Mouse (Mus musculus): ENCODE measurements around the gene Ptprm.
"Not testable (repeated sequence)": the region's sequence is repeated elsewhere in the genome, so short reads cannot be mapped to it uniquely, and the experiment has no call there.

Ptprm gene

DNA sequence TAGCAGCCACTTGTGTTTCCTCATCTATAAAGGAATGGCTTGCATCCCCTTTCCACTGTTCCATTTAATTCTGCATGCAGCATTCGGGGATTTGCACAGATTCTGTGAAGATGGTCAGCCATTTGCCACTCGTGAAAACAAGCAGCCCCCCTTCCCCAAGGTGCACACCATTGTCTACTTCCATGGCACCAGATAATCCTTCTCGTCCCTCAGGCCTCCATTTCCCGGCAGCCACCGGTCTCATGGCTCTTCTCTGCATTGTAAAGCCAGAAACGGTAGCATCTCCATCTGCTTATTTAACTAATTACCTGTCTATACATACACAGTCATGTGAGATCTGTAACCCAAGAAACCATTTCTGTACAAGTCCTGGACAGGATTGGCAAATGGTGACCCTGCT is 501.8 kb downstream of the Ptprm start:
- no peak for DNase-seq

DNA sequence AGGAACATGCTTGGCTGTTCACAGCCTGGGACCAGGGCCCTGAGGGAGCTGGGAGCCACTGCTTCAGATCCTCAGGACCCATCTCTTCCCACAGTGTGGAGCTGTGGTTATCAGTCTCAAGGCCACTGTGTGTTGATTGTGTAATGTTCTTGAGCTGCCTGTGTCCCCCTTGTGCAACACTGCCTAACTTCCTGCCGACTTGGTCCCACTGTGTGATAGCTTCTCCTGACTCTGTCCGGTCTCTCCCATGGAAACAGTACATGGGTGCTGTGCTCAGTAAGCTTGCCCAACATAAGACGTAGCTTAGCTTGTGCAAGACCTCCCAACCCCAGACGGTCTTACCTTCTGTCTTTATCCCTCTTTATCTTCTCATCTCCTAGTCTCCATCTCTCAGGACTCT is 507.2 kb downstream of the Ptprm start:
- not testable (repeated sequence) for DNase-seq

DNA sequence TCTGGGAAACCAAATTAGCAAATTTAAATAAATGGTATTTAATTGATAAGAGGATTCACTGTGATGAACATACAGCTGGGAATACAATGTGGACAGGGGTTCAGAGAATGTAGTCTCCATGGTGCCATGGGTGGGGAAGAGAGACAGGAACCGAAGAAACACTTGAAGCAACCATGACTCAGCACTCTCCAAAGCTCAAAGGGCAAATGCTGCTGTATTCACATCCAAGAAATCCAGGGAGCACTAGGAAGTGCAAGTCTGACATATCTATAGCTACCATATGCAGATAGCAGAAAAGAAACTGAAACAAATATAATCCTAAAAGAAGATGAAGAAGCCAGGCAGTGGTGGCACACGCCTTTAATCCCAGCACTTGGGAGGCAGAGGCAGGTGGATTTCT is 531.9 kb downstream of the Ptprm start:
- DNase-seq = no peak

DNA sequence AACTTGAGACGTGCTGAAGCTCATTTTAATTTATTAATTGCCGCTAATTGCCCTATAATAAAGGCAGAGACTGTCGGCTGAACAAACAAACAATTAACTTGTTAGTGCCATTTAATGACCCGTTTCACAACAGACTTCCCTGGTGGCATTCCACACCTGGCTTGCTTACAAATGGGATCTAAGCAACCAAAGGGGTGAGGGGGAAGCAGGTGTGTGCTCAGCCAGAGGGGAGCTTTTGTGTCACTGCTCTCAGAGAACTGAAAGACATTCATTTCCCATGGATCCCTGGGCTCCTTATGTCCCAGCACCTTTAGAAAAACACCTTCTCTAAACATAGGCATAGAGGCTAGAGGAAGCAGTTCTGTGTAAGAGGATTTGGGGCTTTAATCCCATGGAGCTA is 536.9 kb downstream of the Ptprm start:
- DNase-seq = no peak

DNA sequence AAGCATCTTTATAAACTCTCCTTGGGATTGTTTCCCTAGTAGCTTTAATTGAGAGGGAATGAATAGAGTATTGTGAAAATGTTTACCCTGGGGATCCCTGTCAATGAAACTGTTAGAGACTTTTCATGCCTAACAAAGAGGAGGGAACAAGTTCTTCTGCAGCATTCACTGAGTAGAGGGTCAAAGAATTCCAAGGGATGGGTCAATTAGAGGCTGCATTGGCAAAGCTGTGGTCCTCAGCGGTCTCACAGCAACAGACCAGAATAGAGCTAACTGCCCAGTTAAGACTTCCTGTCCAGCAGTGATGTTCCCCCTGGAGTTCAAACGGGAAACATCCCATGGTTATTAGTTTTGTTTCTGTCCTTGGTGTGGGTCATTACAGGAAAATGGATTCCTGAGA is 538.3 kb downstream of the Ptprm start:
- no peak for DNase-seq

DNA sequence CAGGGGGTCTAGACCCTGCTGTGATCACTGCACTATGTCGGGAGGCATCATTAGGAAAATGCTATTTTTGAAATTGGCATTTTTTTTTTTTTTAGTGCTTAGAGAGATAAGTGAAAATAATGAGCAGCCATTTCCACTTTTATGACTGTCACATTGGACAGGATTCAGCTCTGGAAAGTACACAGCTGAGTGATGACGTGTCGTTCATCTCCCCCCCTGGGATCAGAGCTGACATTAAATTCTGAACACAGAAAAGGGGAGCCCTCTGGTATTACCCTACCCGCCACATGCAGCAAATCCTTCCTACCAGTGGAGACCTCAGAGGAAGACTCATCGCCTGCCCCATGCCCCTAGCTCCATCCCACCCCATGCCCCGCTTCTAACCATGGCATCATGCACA is 540.5 kb downstream of the Ptprm start:
- no peak for DNase-seq

DNA sequence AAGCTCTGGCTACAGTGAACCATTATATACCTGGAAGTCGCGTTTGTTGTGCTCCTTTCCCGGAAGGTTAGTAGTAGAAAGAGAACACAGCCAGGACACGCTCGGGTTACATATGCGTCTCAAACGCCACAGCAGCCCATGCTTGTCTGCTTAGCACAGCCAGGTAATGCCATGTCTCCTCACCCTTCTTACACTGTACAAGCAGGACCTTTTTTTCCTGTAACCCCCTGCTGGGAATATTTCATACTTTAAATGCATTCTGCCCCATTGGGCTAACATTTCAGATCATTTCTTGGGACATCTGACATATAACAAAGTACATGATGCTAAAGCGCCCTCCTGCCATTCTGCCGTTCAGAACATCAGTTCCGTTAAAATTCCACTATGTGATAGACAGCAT is 540.9 kb downstream of the Ptprm start:
- DNase-seq = no peak

DNA sequence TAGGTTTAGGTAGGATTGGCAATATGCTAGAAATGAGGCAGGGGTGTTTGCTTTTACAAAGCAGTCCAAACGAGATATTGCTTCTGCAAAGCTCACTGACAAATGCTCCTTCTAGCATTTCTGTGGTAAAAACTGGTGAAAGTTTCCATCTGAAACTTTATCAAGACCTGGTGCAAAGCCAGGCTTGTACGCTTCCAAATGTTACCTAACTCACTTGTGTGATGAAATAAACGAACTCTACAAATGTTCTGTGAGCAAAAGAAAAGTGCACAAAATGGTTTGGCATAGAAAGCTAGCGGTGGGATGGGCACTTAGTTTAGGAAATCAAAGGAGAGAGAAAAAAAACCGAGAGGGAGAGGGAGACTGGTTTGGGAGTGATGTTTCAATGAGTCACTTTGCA is 544.5 kb downstream of the Ptprm start:
- no peak for DNase-seq

DNA sequence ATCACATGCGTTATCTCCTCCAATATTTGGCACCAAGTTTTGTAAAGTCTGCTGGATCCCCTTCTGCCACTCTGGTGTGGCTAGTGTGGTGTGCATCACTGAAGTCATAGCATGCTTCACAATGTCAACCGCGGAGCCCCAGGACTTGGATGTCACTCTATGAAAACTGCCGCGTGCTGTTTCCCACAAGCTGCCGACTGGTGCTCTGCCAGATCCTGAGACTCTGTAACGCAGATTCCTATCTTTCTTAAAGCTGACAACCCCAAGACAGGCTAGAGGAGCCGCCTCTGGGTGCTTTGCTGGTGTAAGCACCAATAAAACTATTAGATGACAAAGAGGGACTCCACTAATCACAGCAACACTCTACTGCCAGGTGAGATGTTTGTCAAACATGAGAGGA is 546.1 kb downstream of the Ptprm start:
- DNase-seq = no peak

DNA sequence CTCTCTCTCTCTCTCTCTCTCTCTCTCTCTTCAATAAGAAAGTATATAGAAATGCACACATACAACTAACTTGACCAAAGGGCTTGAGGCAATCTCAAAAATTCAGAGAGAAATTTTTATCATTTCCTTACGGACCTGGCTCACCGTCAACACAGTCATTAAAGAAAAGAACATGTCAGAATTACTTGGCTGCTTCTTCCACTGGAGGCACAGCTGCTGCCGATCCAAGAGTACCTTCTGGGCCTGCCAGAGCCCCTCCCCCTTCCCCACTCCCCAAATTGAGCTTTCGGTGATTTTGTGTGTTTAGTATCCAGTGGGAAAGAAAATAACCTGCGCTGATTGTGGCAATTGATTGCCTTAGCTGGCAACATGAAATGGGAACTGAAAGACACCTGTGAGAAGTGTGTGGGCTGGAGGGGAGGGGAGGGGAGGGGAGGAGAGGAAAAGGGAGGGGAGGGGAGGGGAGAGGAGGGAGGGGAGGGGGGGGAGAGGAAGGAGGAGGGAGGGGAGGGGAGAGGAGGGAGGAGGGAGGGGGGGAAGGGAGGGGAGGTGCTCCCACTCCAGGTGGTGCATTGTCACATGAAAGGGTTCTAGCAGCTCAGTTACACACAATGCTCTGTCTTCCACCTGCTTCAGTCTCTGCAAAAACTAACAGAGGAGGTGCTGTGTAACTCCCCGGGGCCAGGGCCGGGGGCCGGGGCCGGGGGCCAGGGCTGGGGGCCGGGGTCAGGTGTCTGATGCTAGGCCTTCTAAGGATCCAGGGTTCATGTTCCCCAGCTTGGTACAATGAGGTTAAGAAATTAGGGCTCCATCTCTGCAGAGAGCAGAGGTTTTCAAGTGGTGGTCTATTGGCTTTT is 552.2 kb downstream of the Ptprm start:
- no peak for DNase-seq

DNA sequence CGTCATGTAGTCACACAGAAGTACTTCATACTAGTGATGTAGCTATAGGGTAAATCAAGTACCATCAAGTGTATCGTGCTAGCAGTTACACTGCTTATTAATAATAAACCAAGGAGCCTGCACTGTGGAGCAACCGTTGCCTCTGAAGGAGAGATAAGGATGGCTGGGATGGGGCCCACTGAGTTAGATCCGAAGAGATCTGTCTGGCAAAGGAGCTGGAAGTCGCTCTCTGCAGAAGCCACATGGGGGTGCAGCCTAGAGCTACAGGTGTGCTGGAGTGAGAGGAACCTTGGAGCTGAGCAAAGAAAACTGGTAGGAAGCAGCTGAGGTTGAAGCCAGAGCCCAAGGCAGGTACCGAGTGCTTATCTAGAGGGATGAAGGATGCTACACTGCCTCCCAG is 554.0 kb downstream of the Ptprm start:
- no peak for DNase-seq

DNA sequence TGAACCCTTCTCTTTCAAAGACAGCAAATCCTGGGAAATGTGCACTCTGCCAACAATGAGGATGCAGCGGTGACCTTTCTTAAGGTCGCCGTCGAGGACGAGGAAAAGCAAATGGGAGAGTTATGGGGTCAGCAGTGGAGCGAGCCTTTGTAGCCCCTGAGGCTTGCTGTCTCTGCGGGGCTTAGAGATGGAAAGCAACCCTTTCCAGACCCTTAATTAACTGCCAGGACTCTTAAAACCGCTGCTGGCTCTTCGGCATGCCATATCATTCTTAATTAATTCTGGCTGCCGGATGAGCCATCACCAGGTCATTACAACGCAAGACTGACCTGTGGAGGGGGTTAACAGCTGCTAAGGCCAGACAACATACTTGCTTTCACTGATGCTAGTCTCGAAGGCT is 568.1 kb downstream of the Ptprm start:
- no peak for DNase-seq

DNA sequence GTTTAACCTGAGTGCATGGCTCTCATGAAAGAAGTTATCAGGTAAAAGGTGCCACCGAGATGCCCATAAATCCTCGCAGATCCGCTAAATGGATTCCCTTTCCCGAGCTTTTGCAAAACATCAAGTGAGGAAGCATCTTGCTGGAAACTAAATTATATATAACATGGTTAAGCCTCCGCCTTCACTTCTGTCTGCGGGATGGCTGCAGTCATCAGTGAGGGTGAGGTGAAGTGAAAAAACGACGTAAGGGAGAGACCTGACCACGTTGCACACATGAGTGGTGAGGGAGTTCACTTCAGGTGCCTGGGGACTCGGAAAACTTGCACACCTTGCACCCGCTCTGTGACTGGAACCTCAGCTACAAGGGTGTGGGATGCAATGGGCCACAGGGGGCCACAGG is 568.7 kb downstream of the Ptprm start:
- no peak for DNase-seq

DNA sequence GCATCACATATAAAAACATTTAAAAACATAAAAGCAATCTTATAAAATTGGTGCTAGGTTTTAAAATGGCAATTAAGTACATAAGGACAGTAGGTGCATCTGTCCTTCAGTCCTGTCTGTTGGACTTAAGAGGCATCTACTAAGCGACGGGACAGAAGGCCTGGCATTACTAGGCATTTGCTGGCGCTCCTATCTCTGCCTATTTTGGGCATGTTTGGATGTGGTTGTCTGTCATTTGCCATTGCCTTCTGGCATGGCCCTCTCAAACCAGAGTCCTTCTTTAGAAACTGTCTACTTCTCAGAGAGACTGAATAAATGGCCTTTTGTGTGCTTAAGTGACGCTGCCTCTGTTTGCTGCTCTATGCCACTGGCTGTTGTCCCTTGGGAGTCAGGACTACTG is 570.7 kb downstream of the Ptprm start:
- DNase-seq = no peak

DNA sequence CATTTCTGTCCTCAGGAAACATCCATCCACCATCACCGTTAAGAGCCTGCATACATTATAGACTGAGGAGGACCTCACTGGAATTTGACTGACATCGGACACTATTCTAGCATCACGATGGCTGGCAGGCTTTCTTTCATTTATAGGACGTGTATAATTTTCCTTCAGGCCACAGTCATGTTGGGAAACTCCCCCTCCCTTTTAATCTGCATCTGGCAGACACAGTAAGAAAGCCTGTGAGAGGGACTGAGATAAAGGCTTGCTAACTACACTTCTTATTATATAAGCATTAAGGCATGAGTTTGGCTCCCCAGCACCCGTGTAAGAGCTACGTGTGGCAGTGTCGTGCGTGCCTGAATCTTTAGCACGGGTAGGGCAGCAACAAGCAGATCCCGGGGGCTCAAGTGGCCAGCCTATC is 571.2 kb downstream of the Ptprm start:
- no peak for DNase-seq

DNA sequence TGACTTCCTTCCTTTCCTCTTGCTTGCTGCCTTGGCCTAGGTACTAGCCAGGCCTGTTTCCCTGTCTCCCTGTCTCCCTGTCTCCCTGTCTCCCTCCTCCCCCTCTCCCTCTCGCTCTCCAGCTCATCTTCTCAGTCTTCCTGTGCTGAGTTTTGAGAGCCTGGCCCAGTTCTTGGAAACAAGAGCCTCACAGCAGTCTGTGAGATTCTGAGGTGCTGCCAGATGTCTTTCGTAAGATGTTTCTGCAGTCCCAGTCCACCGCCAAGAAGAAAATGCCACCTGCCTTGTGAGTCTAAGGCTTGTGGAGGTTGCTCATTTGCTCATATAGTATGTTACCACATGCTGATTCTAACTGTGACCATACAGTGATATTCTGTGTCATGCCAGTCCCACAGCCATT is 572.3 kb downstream of the Ptprm start:
- no peak for DNase-seq

DNA sequence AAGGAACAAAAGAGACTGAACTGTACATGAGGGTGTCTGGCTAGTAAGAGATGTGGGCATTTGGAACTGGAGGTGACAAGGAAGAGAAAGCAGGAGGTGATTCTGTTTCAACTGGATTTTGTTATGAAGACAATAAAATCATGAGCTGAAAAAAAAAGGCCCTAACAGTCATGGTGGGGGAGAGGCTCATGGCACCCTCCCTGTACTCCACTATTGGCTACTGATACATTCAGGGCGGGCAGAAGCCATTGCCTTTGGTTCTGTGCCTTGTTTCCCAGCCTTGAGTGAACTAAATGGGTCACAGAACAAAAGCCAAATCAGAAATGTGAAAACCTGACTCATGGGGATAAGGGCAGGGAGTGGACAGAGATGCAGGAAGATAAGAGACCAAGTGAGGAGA is 575.2 kb downstream of the Ptprm start:
- DNase-seq = no peak

DNA sequence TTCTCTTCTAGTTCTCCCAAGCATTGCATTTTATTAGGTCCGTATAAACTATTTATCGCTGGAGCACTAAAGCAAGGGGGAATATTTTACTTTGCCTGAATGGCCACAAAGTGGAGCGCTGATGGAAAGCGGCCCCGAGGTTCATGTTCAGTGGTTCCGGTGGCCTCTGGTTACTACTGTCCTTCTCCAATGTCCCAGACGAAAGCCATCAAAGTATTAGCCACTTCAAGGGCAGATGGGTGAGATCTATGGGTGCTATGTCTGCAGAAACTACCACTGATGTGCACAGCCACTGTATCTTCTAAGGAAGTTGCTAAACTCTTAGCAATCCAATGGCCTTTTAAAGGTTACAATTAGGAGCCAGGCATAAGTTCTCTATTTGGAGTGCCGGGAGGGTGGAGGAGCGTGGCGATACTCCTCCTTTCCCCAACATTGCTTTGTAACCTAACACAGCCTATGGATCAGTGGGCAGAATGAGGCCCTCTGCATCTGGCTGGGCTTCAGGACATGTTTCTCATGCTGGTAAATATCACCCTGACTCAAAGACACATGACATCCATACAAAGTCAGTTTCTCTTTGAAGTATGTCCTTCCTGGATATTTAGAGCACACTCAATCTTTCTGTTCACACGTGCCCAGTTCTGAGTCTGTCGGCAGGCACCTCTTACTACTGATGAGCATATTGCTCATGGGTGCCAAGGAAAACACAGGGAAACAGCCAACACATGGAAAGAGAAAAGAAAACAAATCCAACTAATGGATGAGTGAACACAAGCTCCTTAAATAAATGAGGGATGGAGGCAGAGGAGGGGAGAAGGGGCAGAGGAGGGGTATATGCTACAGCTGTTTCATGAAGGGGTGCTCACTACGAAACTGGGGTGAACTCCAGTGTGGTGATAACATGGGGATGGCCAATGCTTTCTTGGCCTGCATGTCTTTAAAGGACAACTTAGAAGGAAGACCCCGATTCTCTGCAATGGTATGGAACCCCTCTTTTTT is 584.6 kb downstream of the Ptprm start:
- no peak for DNase-seq

DNA sequence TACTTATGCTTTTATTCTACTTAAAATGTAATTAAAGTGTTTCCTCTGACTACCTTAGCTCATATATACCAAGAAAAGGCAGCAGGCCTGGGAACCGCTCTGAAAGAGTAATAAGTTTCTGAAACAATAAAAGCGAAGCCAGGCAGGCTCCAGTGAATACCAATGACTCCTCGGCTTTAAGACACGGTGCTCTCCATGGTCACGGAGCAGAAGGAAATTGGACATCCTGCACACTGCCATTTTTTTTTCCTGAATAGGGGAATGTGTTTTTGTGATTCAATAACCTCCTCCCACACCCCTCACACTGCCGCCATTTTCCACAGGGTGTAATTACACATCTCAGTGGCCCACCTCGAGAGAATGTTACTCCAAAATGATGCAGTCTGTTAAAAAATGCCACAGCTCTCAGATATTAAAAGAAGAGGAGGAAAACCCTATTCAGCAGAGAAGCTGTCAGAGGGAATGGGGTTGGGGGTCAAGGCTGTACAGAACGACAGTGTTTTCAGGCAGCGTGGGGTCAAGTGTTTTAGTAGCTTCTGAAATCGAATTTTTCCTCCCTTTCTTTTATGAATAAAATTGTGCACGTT is 585.5 kb downstream of the Ptprm start:
- DNase-seq = no peak

DNA sequence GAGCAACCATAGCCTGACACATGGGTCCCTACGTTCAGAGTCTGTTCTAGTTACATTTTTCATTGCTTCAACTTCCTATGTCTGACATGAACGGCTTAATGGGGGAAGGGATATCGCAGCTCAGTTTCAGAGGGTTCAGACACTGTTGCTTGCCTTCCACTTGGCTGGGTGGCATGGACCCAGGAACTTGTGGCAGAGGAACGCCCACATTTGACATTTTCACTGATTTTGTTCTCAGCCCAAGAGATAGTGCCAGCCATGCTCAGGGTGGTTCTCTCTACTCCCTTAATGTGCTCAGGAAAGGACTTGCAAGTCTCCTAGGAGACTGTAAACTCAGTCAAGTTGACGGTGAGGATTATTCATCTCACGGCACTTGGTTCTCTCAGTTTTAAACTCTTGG is 588.1 kb downstream of the Ptprm start:
- DNase-seq = no peak

DNA sequence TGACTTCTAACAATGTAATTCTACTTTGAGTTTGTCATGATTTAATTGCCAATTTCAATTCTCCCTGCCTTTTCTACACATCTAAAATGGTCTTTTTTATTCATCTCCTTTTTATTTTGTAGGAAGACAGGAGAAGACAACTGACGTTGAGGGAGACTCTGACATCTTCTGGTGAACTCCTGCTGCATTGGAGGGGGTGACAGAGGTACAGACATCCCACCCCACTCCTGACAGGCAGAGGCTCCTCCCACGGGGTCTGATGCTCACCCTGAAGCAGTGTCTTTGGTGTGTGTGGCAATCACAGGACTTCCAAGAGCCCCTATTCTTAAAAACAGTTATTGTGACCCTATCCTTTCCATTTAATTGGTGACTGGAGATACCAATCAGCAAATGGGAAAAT is 589.8 kb downstream of the Ptprm start:
- DNase-seq = no peak

DNA sequence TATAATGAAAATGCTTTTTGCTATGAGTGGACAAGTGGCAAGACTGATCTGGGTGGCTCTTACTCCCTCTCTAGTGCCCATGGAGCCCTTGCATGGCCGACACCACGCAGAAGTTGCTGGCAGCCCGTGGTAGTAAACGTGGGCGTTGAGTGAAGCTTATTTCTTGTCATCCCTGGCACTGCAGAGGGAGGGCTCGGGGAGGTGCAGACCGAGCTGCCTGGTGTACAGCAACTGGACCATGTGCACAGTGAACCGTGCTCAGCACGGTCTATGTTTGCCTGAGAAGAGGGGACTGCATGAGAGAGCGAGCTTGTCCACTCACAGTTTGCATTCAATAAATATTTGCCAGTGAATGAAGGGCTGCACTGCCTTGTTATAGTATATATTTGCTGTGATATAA is 591.5 kb downstream of the Ptprm start:
- DNase-seq = no peak

Data from liver (tissue).